Mouse (Mus musculus): ENCODE data around the gene Cchcr1. TPM values are rescaled to one million over a fixed set of nuclear protein-coding genes. Genes with fewer than 3 reads are reported as not detected.

Cchcr1 gene
- 23.6 and 25.7 TPM in 2 replicates for polyA plus RNA-seq (2012; rRNA removed)

DNA sequence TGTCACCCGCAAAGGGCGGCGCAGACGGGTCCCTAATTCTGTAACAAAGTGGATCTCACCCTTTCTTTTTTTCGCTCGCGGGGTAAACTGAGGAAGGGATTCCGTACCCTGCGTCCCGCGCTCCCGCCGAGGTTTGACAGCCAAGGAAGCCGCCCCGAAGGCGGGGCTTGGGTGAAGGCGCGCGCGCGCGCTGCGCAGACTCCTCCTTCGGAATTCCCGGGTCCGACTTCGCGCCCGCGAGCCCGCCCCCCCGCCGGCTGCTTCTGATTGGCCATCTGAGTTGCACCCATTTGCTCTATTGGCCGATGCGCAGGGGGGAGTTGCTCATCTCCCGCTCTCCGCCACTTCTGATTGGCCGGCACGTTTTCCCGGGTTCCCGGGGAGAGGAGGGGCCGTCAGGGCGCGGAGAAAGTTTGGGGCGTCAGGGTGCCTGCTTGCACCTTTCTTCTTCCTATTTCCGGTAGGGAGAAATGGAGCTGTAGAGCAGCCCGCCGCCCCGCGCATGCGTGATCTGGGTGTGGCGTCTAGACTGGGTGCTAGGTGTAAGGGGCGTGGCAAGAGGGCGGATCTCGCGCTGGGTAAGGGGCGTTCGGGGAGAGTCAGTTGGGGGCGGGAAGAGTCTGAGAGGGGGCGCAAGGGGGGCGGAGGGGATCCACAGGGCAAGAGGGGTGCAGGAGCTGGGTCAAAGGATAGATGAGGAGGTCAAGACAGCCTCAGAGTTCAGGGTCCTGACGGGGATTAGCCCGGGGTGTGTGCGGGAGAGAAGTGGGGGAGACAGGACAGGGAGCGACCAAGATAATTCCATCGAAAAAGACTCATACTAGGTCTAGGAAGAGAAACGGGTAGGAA, at the start of gene Cchcr1, which contains the start of gene Tcf19:
Cchcr1 (plus strand) TSS at position 449 of the 849 bp plus-strand sequence.
Tcf19 (minus strand) TSS at position 173 of the 849 bp plus-strand sequence.

DNA sequence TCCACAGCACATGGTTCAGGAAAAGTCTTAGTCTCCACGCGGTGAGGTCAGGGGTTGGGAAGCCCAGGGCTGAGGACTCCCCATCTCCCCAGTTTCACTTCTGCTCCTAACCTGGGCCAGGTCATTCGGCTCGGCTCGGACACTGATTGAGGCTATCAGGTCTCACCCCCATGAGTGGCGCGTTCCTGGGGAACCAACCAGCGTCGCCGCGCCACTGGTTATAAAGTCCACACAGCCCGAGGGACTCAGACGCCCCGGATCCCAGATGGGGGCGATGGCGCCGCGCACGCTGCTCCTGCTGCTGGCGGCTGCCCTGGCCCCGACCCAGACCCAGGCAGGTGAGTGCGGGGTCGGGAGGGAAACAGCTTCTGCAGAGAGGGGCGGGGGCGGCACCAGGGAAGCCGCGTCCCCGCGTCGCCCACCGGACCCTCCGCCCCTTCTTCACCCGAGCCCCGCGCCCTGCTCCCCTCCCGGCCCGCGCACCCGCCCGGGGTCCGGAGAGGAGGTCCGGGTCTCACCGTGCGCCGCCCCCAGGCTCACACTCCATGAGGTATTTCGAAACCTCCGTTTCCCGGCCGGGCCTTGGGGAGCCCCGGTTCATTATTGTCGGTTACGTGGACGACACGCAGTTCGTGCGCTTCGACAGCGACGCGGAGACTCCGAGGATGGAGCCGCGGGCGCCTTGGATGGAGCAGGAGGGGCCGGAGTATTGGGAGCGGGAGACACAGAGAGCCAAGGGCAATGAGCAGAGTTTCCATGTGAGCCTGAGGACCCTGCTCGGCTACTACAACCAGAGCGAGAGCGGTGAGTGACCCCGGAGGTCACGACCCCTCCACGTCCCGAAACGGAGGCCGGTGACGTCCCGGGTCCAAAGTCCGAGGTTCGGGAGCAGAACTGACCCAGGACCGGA, 46.8 kb upstream of the Cchcr1 start, which contains the start of gene H2-Q10:
H2-Q10 (plus strand) TSS at position 248 of the 910 bp plus-strand sequence.

GRCm38 (mm10) chr17:35505776-35506175, 11.1 kb upstream of the Cchcr1 start, which contains the start of gene Pou5f1:
Gene Pou5f1, plus strand, starts transcription at chr17:35506018.

GRCm38 (mm10) chr17:35532901-35533300, 16.0 kb downstream of the Cchcr1 start, which contains the start of gene Psors1c2:
Gene Psors1c2, plus strand, starts transcription at chr17:35533201.

DNA sequence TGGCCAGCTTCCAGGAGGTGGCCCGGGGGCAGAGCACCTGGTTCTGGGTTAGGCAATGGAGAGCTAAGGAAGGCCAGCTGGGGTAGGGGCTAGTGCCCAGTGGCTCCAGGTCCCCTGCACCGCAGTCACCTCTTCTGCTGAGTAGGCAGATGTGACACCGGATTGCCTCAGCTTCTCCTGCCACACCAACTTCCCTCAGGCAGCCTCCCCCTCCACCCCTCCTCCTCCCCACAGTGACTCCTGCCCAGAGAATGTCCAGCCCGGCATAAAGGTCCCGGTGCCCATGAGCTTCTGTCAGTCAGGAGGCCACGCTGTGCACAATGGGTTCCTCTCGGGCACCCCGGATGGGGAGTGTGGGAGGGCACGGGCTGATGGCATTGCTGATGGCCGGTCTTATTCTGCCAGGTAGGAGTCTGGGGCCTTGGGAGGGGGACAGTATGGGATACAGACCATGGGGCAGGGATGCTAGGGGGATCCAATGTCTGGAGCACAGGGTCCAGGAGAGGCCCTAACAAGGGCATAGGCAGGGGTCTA, 35.0 kb downstream of the Cchcr1 start, which contains the start of gene Cdsn:
Cdsn (plus strand) TSS at position 248 of the 534 bp plus-strand sequence.

GRCm38 (mm10) chr17:35567150-35567549, 50.2 kb downstream of the Cchcr1 start, which contains the start of gene 2300002M23Rik:
Gene 2300002M23Rik, plus strand, starts transcription at chr17:35567450.

Other genes starting within 250 kb of the Cchcr1 start
- 0.09 and 0.10 TPM in 2 replicates for gene H2-Q1, start 196.7 kb upstream of the Cchcr1 start, polyA plus RNA-seq (2012; rRNA removed)
- 0.92 and 0.94 TPM in 2 replicates for gene H2-Q2, start 174.9 kb upstream of the Cchcr1 start, polyA plus RNA-seq (2012; rRNA removed)
- 4.9 and 7.0 TPM in 2 replicates for gene H2-Q4, start 137.5 kb upstream of the Cchcr1 start, polyA plus RNA-seq (2012; rRNA removed)
- gene H2-Q6, start 92.2 kb upstream of the Cchcr1 start, polyA plus RNA-seq (2012; rRNA removed): 0.54 and 0.61 TPM in 2 replicates
- gene H2-Q7, start 77.9 kb upstream of the Cchcr1 start, polyA plus RNA-seq (2012; rRNA removed): 3.8 and 4.5 TPM in 2 replicates
- 0.09 and 0.11 TPM in 2 replicates for gene H2-Q10, start 47.0 kb upstream of the Cchcr1 start, polyA plus RNA-seq (2012; rRNA removed)
- not detected in 2 replicates for gene Pou5f1, start 11.1 kb upstream of the Cchcr1 start, polyA plus RNA-seq (2012; rRNA removed)
- 27.0 and 27.8 TPM in 2 replicates for gene Tcf19, start 276 bp upstream of the Cchcr1 start, polyA plus RNA-seq (2012; rRNA removed)
- gene Psors1c2, start 16.1 kb downstream of the Cchcr1 start, polyA plus RNA-seq (2012; rRNA removed): 1.1 and 1.2 TPM in 2 replicates
- 0.02 and 0.13 TPM in 2 replicates for gene Cdsn, start 35.0 kb downstream of the Cchcr1 start, polyA plus RNA-seq (2012; rRNA removed)
- gene 2300002M23Rik, start 50.4 kb downstream of the Cchcr1 start, polyA plus RNA-seq (2012; rRNA removed): 0.19 TPM in 1 of 2 replicates, not detected in the other
- gene Sfta2, start 84.4 kb downstream of the Cchcr1 start, polyA plus RNA-seq (2012; rRNA removed): 0.33 and 0.34 TPM in 2 replicates
- gene Gm9573, start 109.5 kb downstream of the Cchcr1 start, polyA plus RNA-seq (2012; rRNA removed): not detected in 2 replicates
- gene Mucl3, start 126.6 kb downstream of the Cchcr1 start, polyA plus RNA-seq (2012; rRNA removed): 0.06 and 0.15 TPM in 2 replicates
- gene Vars2, start 150.5 kb downstream of the Cchcr1 start, polyA plus RNA-seq (2012; rRNA removed): 35.4 and 37.4 TPM in 2 replicates
- gene Gtf2h4, start 156.6 kb downstream of the Cchcr1 start, polyA plus RNA-seq (2012; rRNA removed): 31.1 and 34.8 TPM in 2 replicates
- 94.3 and 115 TPM in 2 replicates for gene Ddr1, start 187.5 kb downstream of the Cchcr1 start, polyA plus RNA-seq (2012; rRNA removed)